Comparison of ENCODE assay signal across 18 mouse cellular contexts in the genomic region with DNA sequence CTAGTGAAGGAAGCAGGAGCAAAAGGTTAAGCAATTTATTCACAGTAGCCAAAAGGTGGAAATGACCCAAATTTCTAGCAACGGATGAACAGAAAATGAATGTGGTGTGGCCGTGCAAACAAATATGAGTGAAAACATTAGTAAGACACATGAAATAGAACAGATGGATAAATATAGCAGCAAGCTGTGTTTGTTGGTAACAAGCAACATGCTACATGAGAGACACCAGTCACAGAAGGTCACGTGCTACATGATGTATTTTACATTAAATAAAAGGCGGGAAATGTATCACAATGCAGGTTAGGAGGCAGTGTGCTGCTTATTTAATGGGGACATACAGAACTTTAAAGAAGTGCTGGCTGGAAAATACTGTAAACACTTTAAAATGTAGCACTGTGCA. TPM values are rescaled to one million over a fixed set of nuclear protein-coding genes. Genes with fewer than 3 reads are reported as not detected.
"Had no signal": no experiment of that assay in that cellular context is flagged by ENCODE, and none has a peak within 500 bp of the region (broad histone marks: within the 10 kb centered on the region; RNA-seq: fewer than 3 reads in every experiment).

No protein-coding gene starts in this region.

- DNase-seq: lung, adult 18-20 months; lung, embryonic 14.5 days; lung, postnatal 10 days; lung, postnatal 4 days; retina, postnatal 1 day; right cerebral cortex, adult 18-20 months; right cerebral cortex, postnatal 25 days; right cerebral cortex, postnatal 4 days; spleen, adult 18-20 months; thymus, adult 18-20 months; thymus, postnatal 14 days; thymus, postnatal 36 days had no signal

- H3K9me3 ChIP-seq: midbrain, embryonic 10.5 days; midbrain, embryonic 13.5 days; midbrain, embryonic 15.5 days; neural tube, embryonic 13.5 days; neural tube, embryonic 15.5 days had no signal

- H3K27ac ChIP-seq: midbrain, embryonic 10.5 days; midbrain, embryonic 13.5 days; midbrain, embryonic 15.5 days; neural tube, embryonic 13.5 days; neural tube, embryonic 15.5 days had no signal

- H3K4me1 ChIP-seq: midbrain, embryonic 10.5 days; midbrain, embryonic 13.5 days; midbrain, embryonic 15.5 days; neural tube, embryonic 13.5 days; neural tube, embryonic 15.5 days had no signal

- ATAC-seq: midbrain, embryonic 13.5 days; midbrain, embryonic 15.5 days had no signal

- H3K4me2 ChIP-seq: lung, embryonic 14.5 days; midbrain, embryonic 13.5 days; midbrain, embryonic 15.5 days; neural tube, embryonic 13.5 days; neural tube, embryonic 15.5 days had no signal

- H3K9ac ChIP-seq: lung, embryonic 14.5 days; midbrain, embryonic 13.5 days; midbrain, embryonic 15.5 days; neural tube, embryonic 13.5 days; neural tube, embryonic 15.5 days had no signal

- H3K4me3 ChIP-seq: midbrain, embryonic 10.5 days; midbrain, embryonic 13.5 days; midbrain, embryonic 15.5 days; myocyte; neural tube, embryonic 13.5 days; neural tube, embryonic 15.5 days had no signal

- H3K27me3 ChIP-seq: midbrain, embryonic 13.5 days; midbrain, embryonic 15.5 days; neural tube, embryonic 13.5 days; neural tube, embryonic 15.5 days had no signal

- H3K36me3 ChIP-seq: midbrain, embryonic 10.5 days; midbrain, embryonic 13.5 days; midbrain, embryonic 15.5 days; neural tube, embryonic 13.5 days; neural tube, embryonic 15.5 days had no signal

RNA-seq across cellular contexts. Expression of a gene that starts 28.8 kb away (rescaled TPM):
- polyA plus RNA-seq: myocyte had no signal
